Mouse (Mus musculus): ENCODE data around the gene Zfp1.

DNA sequence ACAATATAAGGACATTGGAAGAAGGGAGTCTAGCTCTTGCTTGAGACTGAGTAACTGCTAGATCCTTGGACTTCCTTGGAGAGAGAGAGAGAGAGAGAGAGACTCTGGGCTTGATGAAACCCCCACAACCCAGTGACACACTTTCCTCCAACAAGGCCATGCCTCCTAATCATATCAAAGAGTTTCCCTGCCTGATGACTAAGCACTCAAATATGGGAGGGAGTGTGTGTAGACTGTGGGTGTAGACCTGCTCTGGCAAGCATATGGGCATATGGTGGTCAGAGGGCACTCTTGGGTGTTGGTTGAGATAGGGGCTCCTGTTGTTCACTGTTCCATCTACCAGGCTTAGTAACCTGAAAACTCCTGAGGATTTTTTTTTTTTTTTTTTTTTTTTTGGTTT is 5.1 kb upstream of the Zfp1 start:
- TF ChIP-seq POLR2A (IDR thresholded peaks at IDR 0.05; ENCODE audit: insufficient read length, low read depth) (no peak), MYOD1 (IDR thresholded peaks at IDR 0.05; ENCODE audit: control insufficient read depth in 1 of 3, insufficient read length in 2 of 3, low read depth in 2 of 3) (no peak), TCF12 (IDR thresholded peaks at IDR 0.05; ENCODE audit: insufficient read depth, poor library complexity, severe bottlenecking) (no peak), REST (IDR thresholded peaks at IDR 0.05; ENCODE audit: insufficient read depth, insufficient read length) (no peak), MAX (IDR thresholded peaks at IDR 0.05; ENCODE audit: low read depth) (no peak), POLR2AphosphoS2 (IDR thresholded peaks at IDR 0.05; ENCODE audit: insufficient read length, low read depth) (no peak), USF1 (IDR thresholded peaks at IDR 0.05; ENCODE audit: low read depth) (no peak), E2F4 (IDR thresholded peaks at IDR 0.05; ENCODE audit: insufficient read depth) (no peak)
